Mouse (Mus musculus): ENCODE measurements around the gene Tmem163. TPM values are rescaled to one million over a fixed set of nuclear protein-coding genes. Genes with fewer than 3 reads are reported as not detected.

The Tmem163 gene
- polyA plus RNA-seq, 1 experiment: 5.7 TPM

- 30% methylated on average over 3 of the region's 3 CpGs for WGBS
- H3K27ac ChIP-seq (ENCODE audit: control insufficient read depth, insufficient read depth, low read depth, low read length, poor library complexity): peak overlapping the region; percentile 96
- no peak for TF ChIP-seq CTCF (IDR thresholded peaks at IDR 0.05; ENCODE audit: control insufficient read depth, insufficient read depth, low read length)
- TF ChIP-seq POLR2A (IDR thresholded peaks at IDR 0.05; ENCODE audit: borderline replicate concordance, control insufficient read depth, low read depth, low read length): peak; percentile 47; the same call in 1 of the 2 replicates
- peaks cover 8% of the 10 kb centered on the region for H3K4me1 ChIP-seq (ENCODE audit: control insufficient read depth, insufficient read depth, low read length)
- H3K4me3 ChIP-seq (replicated peaks; ENCODE audit: control insufficient read depth, low read depth, low read length): no peak overlapping the region
Measured at GRCm38 (mm10) chr1:127513664-127514063, 165.7 kb downstream of the Tmem163 start.

GRCm38 (mm10) chr1:127513140-127513539 lies 166.2 kb downstream of the Tmem163 start:
- 13% methylated on average over 8 of the region's 8 CpGs for WGBS
- no peak for TF ChIP-seq POLR2A (IDR thresholded peaks at IDR 0.05; ENCODE audit: borderline replicate concordance, control insufficient read depth, low read depth, low read length)
- no peak for TF ChIP-seq CTCF (IDR thresholded peaks at IDR 0.05; ENCODE audit: control insufficient read depth, insufficient read depth, low read length)

GRCm38 (mm10) chr1:127512709-127513108 lies 166.6 kb downstream of the Tmem163 start:
- H3K4me3 ChIP-seq (replicated peaks; ENCODE audit: control insufficient read depth, low read depth, low read length): no peak overlapping the region
- peaks cover 8% of the 10 kb centered on the region for H3K4me1 ChIP-seq (ENCODE audit: control insufficient read depth, insufficient read depth, low read length)
- WGBS: 8% methylated on average over 6 of the region's 6 CpGs
- H3K27ac ChIP-seq (ENCODE audit: control insufficient read depth, insufficient read depth, low read depth, low read length, poor library complexity): peak overlapping the region; percentile 96
- no peak for TF ChIP-seq POLR2A (IDR thresholded peaks at IDR 0.05; ENCODE audit: borderline replicate concordance, control insufficient read depth, low read depth, low read length)
- no peak for TF ChIP-seq CTCF (IDR thresholded peaks at IDR 0.05; ENCODE audit: control insufficient read depth, insufficient read depth, low read length)

More at GRCm38 (mm10) chr1:127513140-127513539, 166.2 kb downstream of the Tmem163 start:
- no peak overlapping the region for H3K4me3 ChIP-seq (replicated peaks; ENCODE audit: control insufficient read depth, low read depth, low read length)
- H3K4me1 ChIP-seq (ENCODE audit: control insufficient read depth, insufficient read depth, low read length): peaks cover 8% of the 10 kb centered on the region
- H3K27ac ChIP-seq (ENCODE audit: control insufficient read depth, insufficient read depth, low read depth, low read length, poor library complexity): peak overlapping the region; percentile 96

GRCm38 (mm10) chr1:127511362-127511761 lies 168.0 kb downstream of the Tmem163 start:
- H3K4me3 ChIP-seq (replicated peaks; ENCODE audit: control insufficient read depth, low read depth, low read length): no peak overlapping the region
- peaks cover 8% of the 10 kb centered on the region for H3K4me1 ChIP-seq (ENCODE audit: control insufficient read depth, insufficient read depth, low read length)
- TF ChIP-seq CTCF (IDR thresholded peaks at IDR 0.05; ENCODE audit: control insufficient read depth, insufficient read depth, low read length) (no peak), POLR2A (IDR thresholded peaks at IDR 0.05; ENCODE audit: borderline replicate concordance, control insufficient read depth, low read depth, low read length) (no peak)
- 69% methylated on average over 6 of the region's 6 CpGs for WGBS
- no peak overlapping the region for H3K27ac ChIP-seq (ENCODE audit: control insufficient read depth, insufficient read depth, low read depth, low read length, poor library complexity)

- WGBS: 80% methylated on average over 8 of the region's 8 CpGs
Measured at GRCm38 (mm10) chr1:127508921-127509320, 170.4 kb downstream of the Tmem163 start.

DNA sequence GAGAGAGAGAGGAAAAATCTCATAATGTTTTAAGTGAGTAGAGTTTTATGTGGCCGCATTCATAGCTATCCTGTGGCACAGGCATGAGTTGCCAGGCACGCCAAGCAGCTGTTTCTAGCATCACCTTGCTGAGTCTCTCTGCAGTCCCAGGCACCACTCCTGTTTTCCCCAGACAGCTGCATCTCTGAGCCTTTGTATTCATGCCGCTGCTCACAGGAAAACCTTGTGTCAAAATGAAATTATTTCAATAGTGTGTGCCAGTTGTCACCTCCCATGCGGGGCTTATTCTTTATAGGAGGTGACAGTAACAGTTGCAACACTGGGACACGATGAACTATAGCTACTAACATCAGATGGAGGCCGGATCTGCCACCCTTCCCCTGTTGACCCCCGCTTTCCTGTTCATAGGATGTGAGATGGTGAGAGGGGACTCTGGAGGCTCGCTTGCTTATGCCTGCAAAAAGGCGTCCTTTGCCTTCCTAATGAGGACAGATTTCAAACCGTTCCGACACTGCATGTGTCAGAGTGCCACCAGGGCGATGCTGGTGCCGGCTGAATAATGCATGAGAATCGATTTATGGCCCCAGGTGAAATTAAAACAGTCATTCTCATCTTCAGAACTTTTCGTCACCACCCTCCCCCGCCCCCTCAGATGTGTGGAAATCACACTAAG lies 171.1 kb downstream of the Tmem163 start:
- Histone ChIP-seq H3K4me3 (replicated peaks; ENCODE audit: control insufficient read depth, low read depth, low read length) (no peak overlapping the region), H3K27ac (ENCODE audit: control insufficient read depth, insufficient read depth, low read depth, low read length, poor library complexity) (no peak overlapping the region), H3K4me1 (ENCODE audit: control insufficient read depth, insufficient read depth, low read length) (peaks cover 4% of the 10 kb centered on the region)
- WGBS: 80% methylated on average over 16 of the region's 16 CpGs
- TF ChIP-seq POLR2A (IDR thresholded peaks at IDR 0.05; ENCODE audit: borderline replicate concordance, control insufficient read depth, low read depth, low read length): no peak
- no peak for TF ChIP-seq CTCF (IDR thresholded peaks at IDR 0.05; ENCODE audit: control insufficient read depth, insufficient read depth, low read length)

More at GRCm38 (mm10) chr1:127508921-127509320, 170.4 kb downstream of the Tmem163 start:
- H3K27ac ChIP-seq (ENCODE audit: control insufficient read depth, insufficient read depth, low read depth, low read length, poor library complexity): no peak overlapping the region
- TF ChIP-seq POLR2A (IDR thresholded peaks at IDR 0.05; ENCODE audit: borderline replicate concordance, control insufficient read depth, low read depth, low read length): no peak
- no peak for TF ChIP-seq CTCF (IDR thresholded peaks at IDR 0.05; ENCODE audit: control insufficient read depth, insufficient read depth, low read length)
- peaks cover 4% of the 10 kb centered on the region for H3K4me1 ChIP-seq (ENCODE audit: control insufficient read depth, insufficient read depth, low read length)
- no peak overlapping the region for H3K4me3 ChIP-seq (replicated peaks; ENCODE audit: control insufficient read depth, low read depth, low read length)

DNA sequence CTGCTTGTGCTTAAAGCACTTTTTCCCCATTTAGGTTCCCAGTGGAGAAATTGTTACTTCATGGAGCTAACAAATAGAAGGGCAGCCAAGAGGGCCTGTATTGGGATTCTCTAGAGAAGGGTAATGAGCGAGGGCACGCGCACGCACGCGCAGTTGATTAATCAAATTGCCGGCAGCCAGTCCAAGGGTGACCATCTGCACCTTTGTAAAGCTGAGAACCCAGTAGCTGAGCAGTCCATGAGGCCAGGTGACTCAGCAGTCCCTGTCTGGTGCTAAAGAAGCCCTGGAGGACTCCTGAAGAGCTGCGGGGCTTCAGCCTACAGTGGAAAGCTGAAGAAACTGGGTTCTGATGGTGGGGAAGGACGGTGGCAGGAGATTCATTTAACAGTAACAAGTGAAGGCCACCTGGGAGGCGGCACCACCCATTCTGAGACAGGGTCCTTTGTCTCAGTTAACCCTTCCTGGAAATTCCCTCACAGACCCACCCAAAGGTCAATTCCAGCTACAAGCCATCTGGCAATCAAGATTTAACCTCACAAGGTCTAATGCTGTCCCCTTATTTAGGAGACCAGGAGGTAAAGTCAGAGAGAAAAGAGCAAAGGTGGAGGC lies 172.2 kb downstream of the Tmem163 start:
- TF ChIP-seq POLR2A (IDR thresholded peaks at IDR 0.05; ENCODE audit: borderline replicate concordance, control insufficient read depth, low read depth, low read length): no peak
- TF ChIP-seq CTCF (IDR thresholded peaks at IDR 0.05; ENCODE audit: control insufficient read depth, insufficient read depth, low read length): no peak
- Histone ChIP-seq H3K4me3 (replicated peaks; ENCODE audit: control insufficient read depth, low read depth, low read length) (no peak overlapping the region), H3K4me1 (ENCODE audit: control insufficient read depth, insufficient read depth, low read length) (peaks cover 3% of the 10 kb centered on the region), H3K27ac (ENCODE audit: control insufficient read depth, insufficient read depth, low read depth, low read length, poor library complexity) (no peak overlapping the region)
- 80% methylated on average over 10 of the region's 10 CpGs for WGBS

DNA sequence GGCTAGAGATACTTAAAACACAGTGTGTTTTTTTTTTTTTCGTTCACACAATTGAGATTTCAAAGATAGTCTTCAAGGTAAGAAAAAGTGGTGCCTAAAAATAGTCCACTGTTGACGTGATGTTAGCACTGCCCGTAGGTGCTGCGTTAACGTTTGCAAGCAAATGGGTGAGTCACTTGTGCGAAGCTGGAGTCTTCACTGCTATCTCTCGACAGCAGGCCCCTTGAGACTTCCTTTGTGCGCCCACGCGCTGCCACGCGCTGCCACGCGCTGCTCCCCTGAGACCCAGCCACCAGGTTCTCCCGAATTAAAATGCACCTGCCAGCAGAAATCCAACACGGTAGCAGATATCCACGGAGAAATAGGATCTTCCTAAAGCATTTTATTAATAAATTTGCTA lies 178.6 kb downstream of the Tmem163 start:
- 69% methylated on average over 17 of the region's 17 CpGs for WGBS
- Histone ChIP-seq H3K4me3 (replicated peaks; ENCODE audit: control insufficient read depth, low read depth, low read length) (no peak overlapping the region), H3K27ac (ENCODE audit: control insufficient read depth, insufficient read depth, low read depth, low read length, poor library complexity) (no peak overlapping the region), H3K4me1 (ENCODE audit: control insufficient read depth, insufficient read depth, low read length) (peaks cover 2% of the 10 kb centered on the region; the same call in 1 of the 2 replicates)
- TF ChIP-seq POLR2A (IDR thresholded peaks at IDR 0.05; ENCODE audit: borderline replicate concordance, control insufficient read depth, low read depth, low read length) (no peak), CTCF (IDR thresholded peaks at IDR 0.05; ENCODE audit: control insufficient read depth, insufficient read depth, low read length) (no peak)
